Mouse (Mus musculus) liver, postnatal 0 days (tissue): ENCODE results near the gene Adgra3. TPM values are rescaled to one million over a fixed set of nuclear protein-coding genes. Genes with fewer than 3 reads are reported as not detected.

Experiments
- ATAC-seq: fragments of 200-750 bp; cut with Nextera tagmentation; 2 replicates; pipeline ENCODE4 v1.8.0; 2017; ENCODE audit warnings: mild to moderate bottlenecking, moderate library complexity
- DNase-seq: peaks from one replicate; pipeline ENCODE4 v3.0.0-alpha.2; 2016
- H3K27ac ChIP-seq: fragments of 300-500 bp; sonication (generic); 2 replicates; pipeline ENCODE4 v1.5.1; 2014; ENCODE audit warnings: antibody characterized with exemption, moderate library complexity, mild to moderate bottlenecking, low read depth
- H3K27me3 ChIP-seq: fragments of 300-500 bp; sonication (generic); 2 replicates; pipeline ENCODE4 v1.6.1; 2014; ENCODE audit warnings: low read length, control low read depth, mixed read lengths; ENCODE audit not compliant: insufficient read depth
- H3K36me3 ChIP-seq: fragments of 300-500 bp; sonication (generic); replicated peaks from 2 replicates; pipeline ENCODE4 v1.6.1; 2014; ENCODE audit warnings: mild to moderate bottlenecking, control low read depth, low read length, moderate library complexity, mixed read lengths; ENCODE audit not compliant: insufficient read depth
- H3K4me1 ChIP-seq: fragments of 300-500 bp; sonication (generic); 2 replicates; pipeline ENCODE4 v1.6.1; 2014; ENCODE audit warnings: antibody characterized with exemption, mild to moderate bottlenecking, control low read depth; ENCODE audit not compliant: insufficient read depth
- H3K4me2 ChIP-seq: fragments of 300-500 bp; sonication (generic); 2 replicates; pipeline ENCODE4 v1.6.1; 2014; ENCODE audit warnings: low read depth, mild to moderate bottlenecking, low read length, moderate library complexity, mixed read lengths
- H3K4me3 ChIP-seq: fragments of 300-500 bp; sonication (generic); 2 replicates; pipeline ENCODE4 v1.5.1; 2014; ENCODE audit warnings: low read depth, low read length
- H3K9ac ChIP-seq: fragments of 300-500 bp; sonication (generic); replicated peaks from 2 replicates; pipeline ENCODE4 v1.6.1; 2014; ENCODE audit warnings: mild to moderate bottlenecking, moderate library complexity
- H3K9me3 ChIP-seq: fragments of 300-500 bp; sonication (generic); 2 replicates; pipeline ENCODE4 v1.6.1; 2016; ENCODE audit warnings: mild to moderate bottlenecking, control low read depth, low read length, mixed read lengths
- CTCF ChIP-seq: sonication (generic); IDR thresholded peaks from 2 replicates; pipeline ENCODE4 v1.5.1; 2016; ENCODE audit warnings: antibody characterized with exemption, low read depth
- EP300 ChIP-seq: IDR thresholded peaks from 2 replicates; pipeline ENCODE4 v1.6.1; 2016; ENCODE audit warnings: antibody characterized with exemption, low read depth, mild to moderate bottlenecking
- whole genome bisulfite sequencing: fragments of 180-500 bp; shearing (Covaris S2); extraction: QIAGEN DNeasy Blood & Tissue Kit; methylation state at CpG from one replicate; pipeline ENCODE4 v1.1.7; 2014; ENCODE audit not compliant: insufficient replicate concordance; 5-methylcytosine and 5-hydroxymethylcytosine counted together
- polyA plus RNA-seq: library from polyadenylated mRNA; unstranded; fragments of >200 nt; fragmentation: Nextera tagmentation; extraction: Ambion mirVana; gene quantifications from 2 replicates; pipeline ENCODE4 v1.2.1, GENCODE M21; 2015

The Adgra3 gene
- polyA plus RNA-seq, 1 experiment from 2014 or later, result 2.3 TPM

GRCm38 (mm10) chr5:50045180-50045579 is 13.6 kb downstream of the Adgra3 start:
- Histone ChIP-seq H3K36me3 (no peaks in the 10 kb centered on the region), H3K4me1 (no peaks in the 10 kb centered on the region), H3K9ac (no peak overlapping the region), H3K4me3 (no peak overlapping the region), H3K27me3 (no peaks in the 10 kb centered on the region), H3K27ac (no peak overlapping the region), H3K9me3 (no peaks in the 10 kb centered on the region), H3K4me2 (no peak overlapping the region)
- 85% methylated on average over 6 of the region's 6 CpGs for WGBS
- no peak for DNase-seq
- no peak for ATAC-seq
- no peak for TF ChIP-seq EP300

DNA sequence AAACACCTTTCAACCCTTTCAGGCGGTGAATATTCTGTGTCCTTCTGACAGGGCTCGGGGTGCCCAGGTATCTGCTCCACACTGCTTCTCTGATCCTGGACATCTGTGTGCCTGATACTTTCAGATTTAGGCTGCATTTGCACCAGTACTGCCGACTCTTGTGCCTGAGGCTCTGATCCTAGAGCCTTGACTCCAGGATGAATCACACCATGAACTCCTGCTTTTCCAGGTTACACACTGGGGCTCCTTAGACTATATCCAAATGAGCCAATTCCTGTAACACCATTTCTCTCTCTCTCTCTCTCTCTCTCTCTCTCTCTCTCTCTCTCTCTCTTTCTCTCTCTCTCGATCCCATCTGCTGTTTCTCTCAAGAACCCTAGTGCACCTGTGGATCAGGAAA is 15.1 kb downstream of the Adgra3 start:
- DNase-seq (no peak), ATAC-seq (no peak)
- Histone ChIP-seq H3K27me3 (no peaks in the 10 kb centered on the region), H3K4me2 (no peak overlapping the region), H3K36me3 (no peaks in the 10 kb centered on the region), H3K4me1 (no peaks in the 10 kb centered on the region), H3K4me3 (no peak overlapping the region), H3K9me3 (no peaks in the 10 kb centered on the region), H3K9ac (no peak overlapping the region), H3K27ac (no peak overlapping the region)
- TF ChIP-seq CTCF, result no peak
- TF ChIP-seq EP300, result no peak
- 79% methylated on average over 4 of the region's 4 CpGs for WGBS

DNA sequence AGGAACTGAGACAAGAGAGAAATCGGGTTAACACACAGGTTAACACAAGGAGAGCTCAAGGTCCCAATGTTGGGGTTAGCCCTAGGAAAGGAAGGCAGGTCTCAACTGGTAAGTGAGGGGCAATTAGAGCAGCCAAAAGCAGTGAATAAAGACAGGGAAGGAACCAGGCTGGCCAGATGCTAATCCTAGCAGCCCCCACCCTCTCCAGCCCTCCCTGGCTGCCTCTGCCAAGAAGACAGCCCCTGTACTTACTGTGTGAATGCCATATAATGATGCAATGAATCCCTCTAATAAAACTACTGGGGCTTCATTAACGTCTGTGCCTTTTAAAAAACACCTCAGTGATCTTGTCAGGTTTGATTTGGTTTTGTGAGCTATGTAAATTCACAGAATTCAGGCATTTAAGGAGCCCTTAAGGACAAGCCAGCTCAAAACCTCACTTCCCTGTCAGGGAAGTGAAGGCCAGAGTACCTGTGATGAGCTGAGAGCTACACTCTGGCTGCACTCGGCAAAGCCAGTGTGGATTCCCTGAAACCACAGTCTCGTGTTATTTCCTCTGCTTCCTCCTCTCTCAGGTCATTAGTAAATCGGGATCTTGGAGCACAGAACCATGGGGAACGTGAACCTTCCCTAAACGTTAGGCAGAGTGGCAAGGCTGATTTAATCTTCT is 16.4 kb downstream of the Adgra3 start:
- Histone ChIP-seq H3K4me1 (no peaks in the 10 kb centered on the region), H3K9ac (no peak overlapping the region), H3K27ac (no peak overlapping the region), H3K27me3 (no peaks in the 10 kb centered on the region), H3K9me3 (no peaks in the 10 kb centered on the region), H3K4me2 (no peak overlapping the region), H3K36me3 (no peaks in the 10 kb centered on the region), H3K4me3 (no peak overlapping the region)
- DNase-seq, result no peak
- no peak for ATAC-seq
- TF ChIP-seq CTCF, result no peak
- no peak for TF ChIP-seq EP300
- WGBS, result 46% methylated on average over 7 of the region's 7 CpGs

GRCm38 (mm10) chr5:50039521-50039920 is 19.3 kb downstream of the Adgra3 start:
- Histone ChIP-seq H3K27ac (no peak overlapping the region), H3K4me2 (no peak overlapping the region), H3K4me3 (no peak overlapping the region), H3K4me1 (no peaks in the 10 kb centered on the region; the same call in 1 of the 2 replicates), H3K9ac (no peak overlapping the region), H3K9me3 (no peaks in the 10 kb centered on the region), H3K27me3 (no peaks in the 10 kb centered on the region), H3K36me3 (no peaks in the 10 kb centered on the region)
- 81% methylated on average over 6 of the region's 6 CpGs for WGBS
- TF ChIP-seq EP300 (no peak), CTCF (no peak)
- ATAC-seq (no peak), DNase-seq (no peak)

DNA sequence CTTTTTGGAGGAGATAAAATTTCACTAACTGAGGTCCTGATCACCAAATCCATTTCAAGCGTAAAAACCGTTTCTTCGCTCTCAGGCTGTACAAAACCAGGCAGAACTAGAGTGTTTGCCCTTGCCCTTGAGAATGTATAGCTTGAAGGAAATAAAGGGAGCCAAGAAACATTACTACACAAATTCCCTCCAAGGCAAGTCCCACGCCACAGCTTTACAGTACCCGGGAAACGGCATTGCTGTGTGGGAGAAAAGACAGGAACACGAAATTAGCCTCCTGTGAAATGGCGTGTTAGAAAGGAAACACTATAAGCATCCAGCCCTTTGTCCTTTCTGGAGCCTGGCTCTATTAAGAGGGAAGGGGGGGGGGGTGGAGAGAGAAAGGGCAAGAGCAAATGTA is 21.1 kb downstream of the Adgra3 start:
- no peak overlapping the region for H3K9ac ChIP-seq
- H3K4me2 ChIP-seq, result no peak overlapping the region
- DNase-seq (no peak), ATAC-seq (no peak)
- no peak overlapping the region for H3K27ac ChIP-seq
- no peaks in the 10 kb centered on the region; the same call in 1 of the 2 replicates for H3K4me1 ChIP-seq
- H3K4me3 ChIP-seq, result no peak overlapping the region
- no peaks in the 10 kb centered on the region for H3K9me3 ChIP-seq
- WGBS, result 80% methylated on average over 8 of the region's 8 CpGs
- no peaks in the 10 kb centered on the region for H3K27me3 ChIP-seq
- no peak for TF ChIP-seq EP300
- no peak for TF ChIP-seq CTCF
- H3K36me3 ChIP-seq, result no peaks in the 10 kb centered on the region

GRCm38 (mm10) chr5:50034900-50035514 is 23.8 kb downstream of the Adgra3 start:
- TF ChIP-seq EP300 (no peak), CTCF (no peak)
- WGBS, result 68% methylated on average over 8 of the region's 8 CpGs
- ATAC-seq (no peak), DNase-seq (no peak)
- Histone ChIP-seq H3K4me1 (no peaks in the 10 kb centered on the region; the same call in 1 of the 2 replicates), H3K9ac (no peak overlapping the region), H3K9me3 (no peaks in the 10 kb centered on the region), H3K4me3 (no peak overlapping the region), H3K27me3 (no peaks in the 10 kb centered on the region), H3K36me3 (no peaks in the 10 kb centered on the region), H3K4me2 (no peak overlapping the region), H3K27ac (no peak overlapping the region)
